Mouse (Mus musculus): ENCODE measurements around the gene Gse1. TPM values are rescaled to one million over a fixed set of nuclear protein-coding genes. Genes with fewer than 3 reads are reported as not detected.
A peak's percentile ranks its signal among the peaks of the same experiment; 100 is the strongest.

Gene Gse1
- total RNA-seq, 2 experiments from 2014 or later, result 32.6 to 34.6 TPM

DNA sequence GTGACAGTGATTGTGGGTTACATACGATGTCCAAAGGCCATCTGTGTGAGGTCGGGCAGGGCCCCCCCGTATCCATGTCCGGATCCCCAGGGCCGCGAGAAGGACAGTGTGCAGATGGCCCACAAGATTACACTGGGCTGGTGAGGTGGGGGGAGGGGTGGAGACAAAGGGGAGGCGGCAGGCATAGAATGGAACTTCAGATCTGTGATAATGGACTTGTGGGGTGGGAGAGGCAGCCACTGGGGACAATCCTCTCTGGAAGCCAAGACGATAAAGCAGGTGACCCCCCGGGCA lies 107.8 kb downstream of the Gse1 start:
- intact Hi-C loops (cut with DNase I), result no loop called here
- no peak for DNase-seq

GRCm38 (mm10) chr8:120336909-120337555 lies 108.8 kb downstream of the Gse1 start:
- DNase-seq, result no peak
- intact Hi-C loops (cut with DNase I), result no loop called here

DNA sequence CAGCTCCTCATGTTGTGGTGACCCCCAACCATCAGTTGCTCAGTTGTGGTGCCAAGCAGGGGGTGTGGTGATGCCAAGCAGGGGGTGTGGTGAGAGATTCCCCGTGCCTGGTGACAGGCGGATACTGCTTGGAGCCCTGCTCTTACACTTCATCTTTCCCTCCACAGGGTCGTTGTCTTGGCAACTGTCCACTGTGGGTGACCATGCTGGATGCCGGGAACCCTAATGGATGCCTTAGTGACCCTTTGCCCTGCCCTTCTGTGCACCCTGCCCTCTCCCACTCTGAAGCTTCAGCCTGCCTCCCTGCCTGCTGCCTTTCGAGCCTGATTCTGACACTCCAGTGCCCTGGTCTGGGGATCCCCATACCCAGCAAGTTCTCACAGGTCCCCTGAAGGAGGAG lies 109.4 kb downstream of the Gse1 start:
- intact Hi-C loops (cut with DNase I), result no loop called here
- DNase-seq, result no peak

DNA sequence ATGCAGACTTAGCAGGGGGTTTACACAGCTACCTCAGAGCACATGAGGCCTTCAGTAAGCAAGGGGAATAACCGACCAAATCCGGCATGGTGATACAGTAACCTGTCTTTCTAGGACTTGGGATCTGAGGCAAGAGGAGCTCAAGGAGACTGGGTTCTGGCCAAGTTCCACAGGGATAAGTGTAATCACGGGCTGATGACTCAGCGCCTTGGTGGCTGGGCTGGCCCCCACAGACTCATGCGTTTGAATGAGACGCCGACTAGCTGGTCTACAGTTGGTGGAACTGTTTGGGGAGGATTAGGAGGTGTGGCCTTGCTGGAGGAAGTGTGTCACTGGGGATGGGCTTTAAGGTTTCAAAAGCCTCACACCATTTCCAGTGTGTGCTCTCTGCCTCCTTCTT lies 110.4 kb downstream of the Gse1 start:
- DNase-seq, result no peak
- intact Hi-C loops (cut with DNase I), result no loop called here

DNA sequence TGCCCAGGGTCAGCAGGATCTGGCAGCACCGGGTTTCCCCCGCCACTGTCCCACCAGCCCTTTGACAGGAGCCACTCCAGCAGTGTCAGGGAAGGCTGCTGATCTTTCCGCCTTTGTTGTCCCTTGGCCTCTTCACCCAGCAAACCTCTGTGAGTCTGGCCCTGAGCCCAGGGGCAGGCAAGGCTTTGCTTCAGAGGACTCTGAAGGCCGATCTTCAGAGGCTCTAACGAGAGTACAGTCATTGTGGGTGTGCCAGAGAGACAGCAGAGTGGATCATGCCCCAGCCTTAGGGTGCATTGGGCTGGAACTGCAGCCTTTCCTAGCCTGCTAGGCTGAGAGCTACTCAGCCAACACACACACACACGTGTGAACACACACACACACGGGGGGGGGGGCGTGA lies 111.5 kb downstream of the Gse1 start:
- intact Hi-C loops (cut with DNase I), result no loop called here

DNA sequence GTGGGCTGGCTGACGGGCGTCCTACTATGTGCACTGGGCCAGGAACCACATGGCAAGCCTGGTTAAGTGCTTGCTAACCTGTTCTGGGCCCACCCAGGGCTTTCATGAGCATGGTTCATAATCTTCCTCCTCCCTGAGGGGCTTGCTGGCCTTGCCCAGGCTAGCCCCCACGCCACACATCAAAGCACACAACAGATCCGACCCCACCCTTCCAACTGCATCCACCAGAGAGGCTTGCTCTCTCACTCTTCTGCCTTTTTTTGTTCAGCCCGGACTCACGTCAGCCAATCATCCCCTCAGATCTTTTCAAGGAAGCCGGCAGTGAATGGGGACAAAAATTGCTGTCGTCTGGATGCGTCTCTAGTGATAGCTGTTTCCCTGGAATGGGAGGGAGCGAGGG lies 112.9 kb downstream of the Gse1 start:
- DNase-seq, result no peak
- intact Hi-C loops (cut with DNase I), result no loop called here

More for the DNA sequence above, 111.5 kb downstream of the Gse1 start:
- DNase-seq, result peak; percentile 71 to 79

DNA sequence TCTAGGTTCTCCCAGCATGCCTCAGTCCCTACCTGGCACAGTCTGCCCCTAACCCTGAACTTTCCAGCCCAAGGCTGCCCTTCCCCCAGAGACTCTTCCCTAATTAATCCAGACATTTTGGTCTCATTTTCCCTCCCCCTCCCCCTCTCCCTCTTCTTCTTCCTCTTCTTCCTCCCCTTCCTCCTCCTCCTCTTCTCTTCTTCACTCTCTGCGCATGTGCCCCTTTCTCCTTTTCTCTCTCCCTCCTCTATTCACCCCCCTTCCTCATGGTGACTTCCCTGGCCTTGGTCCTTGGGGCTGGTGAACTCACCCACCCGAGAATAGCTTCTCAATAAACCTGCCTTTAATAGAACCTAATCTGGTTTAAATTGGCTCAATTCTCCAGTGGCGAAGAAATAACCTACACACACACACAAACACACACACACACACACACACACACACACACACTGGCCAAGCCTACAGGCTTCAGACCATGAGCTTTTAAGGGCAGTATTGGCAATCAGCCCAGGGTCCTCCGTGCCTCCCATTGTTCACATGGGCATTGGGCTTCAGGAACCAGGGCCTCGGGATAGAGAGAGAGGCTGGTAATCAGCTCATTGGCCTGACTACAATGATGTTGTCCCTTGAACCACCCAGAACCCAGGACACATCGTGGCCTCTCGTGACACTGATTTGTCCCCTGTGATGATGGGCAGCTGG lies 114.7 kb downstream of the Gse1 start:
- intact Hi-C loops (cut with DNase I), result no loop called here
- no peak for DNase-seq

- intact Hi-C loops (cut with DNase I), result no loop called here
- no peak for DNase-seq
Measured at GRCm38 (mm10) chr8:120343582-120343981, 115.3 kb downstream of the Gse1 start.

DNA sequence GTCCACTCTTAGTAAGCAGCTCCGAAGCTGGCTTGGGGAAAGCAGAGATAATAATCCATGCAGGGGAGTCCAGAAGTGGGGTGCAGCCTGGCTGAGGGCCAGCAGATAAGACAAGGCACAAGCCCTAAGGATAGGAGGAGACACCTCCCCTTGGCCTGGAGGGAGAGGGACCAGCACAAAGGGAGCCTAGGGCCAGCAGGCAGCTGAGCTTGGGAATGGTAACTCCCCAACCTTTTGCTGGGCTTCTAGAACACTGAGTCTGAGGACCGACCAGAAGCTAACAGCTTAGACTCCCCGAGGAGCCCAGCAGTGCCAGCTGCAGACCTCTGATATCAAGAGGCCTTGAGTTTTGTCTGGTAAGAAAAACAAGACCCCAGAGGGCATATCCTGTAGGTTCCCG lies 115.9 kb downstream of the Gse1 start:
- intact Hi-C loops (cut with DNase I), result no loop called here
- DNase-seq, result no peak

DNA sequence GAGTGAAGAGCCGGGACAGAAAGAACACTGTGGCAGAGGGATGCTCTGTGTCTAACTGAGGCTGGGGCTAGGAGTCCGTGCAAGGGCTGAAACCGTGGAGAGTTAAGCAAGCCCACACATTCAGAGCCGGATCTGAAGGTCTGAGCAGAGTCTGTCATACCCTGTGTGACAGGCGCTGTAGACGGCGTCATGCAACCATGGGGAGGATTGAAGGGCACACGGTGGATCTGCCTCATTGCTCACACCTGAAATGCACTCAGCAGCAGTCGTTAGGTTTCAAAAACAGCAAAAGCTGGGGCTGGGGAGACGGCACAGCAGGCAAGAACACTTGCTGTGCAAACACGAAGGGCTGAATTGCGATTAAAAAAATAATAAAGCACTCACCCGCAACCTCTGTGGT lies 116.3 kb downstream of the Gse1 start:
- no peak for DNase-seq
- intact Hi-C loops (cut with DNase I), result no loop called here

DNA sequence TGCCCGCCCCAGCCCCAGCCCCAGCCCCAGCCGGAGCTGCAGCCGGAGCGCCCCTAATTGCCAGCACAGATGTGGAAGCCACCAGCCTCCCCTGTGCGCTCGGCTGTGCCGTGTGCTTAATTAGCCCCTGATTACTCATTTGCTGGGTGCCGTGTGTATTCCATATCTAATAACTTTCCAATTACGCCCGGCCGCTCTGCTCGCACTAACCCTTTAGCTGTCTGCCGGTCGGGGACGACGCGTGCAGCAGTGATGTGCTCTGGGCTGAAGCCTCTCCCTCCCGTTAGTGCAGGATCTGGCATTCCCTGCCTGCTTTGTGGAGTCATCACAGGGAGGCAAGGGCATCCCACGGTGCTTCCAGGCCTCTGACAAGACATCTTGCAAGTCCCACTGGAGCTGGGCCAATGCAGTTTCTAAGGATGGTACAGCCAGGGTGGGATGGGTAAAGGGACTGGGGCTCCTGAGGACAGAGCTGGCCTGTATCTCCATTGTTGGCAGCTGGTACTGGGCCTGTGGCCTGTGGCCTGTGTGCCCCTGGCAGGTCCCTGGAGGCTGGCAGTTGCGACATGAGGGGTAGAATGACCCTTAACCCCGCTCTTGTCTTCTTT lies 119.6 kb downstream of the Gse1 start:
- intact Hi-C loops (cut with DNase I), result no loop called here
- no peak for DNase-seq

DNA sequence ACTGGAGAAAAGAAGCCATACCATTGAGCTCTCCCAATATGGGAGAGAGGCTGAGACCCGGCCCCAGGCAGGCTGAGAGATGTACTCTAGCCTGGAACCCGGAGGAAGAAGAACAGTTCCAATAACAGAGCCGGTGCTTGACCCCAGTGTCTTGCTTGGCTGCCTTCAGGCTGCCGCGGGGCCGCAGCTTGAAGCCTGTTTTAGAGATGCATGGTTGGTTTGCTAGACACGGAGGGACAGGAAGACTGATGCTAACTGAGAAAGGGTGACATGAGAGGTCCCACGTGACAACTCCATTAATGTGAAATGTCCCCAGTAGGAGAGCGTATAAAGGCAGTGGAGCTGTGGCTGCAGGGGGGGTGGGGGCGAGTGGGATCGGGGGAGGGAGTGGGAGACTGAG lies 120.7 kb downstream of the Gse1 start:
- DNase-seq, result no peak

GRCm38 (mm10) chr8:120351332-120352071 lies 123.2 kb downstream of the Gse1 start:
- intact Hi-C loops (cut with DNase I), result no loop called here

More for the DNA sequence above, 120.7 kb downstream of the Gse1 start:
- intact Hi-C loops (cut with DNase I), result no loop called here

GRCm38 (mm10) chr8:120352096-120352495 lies 123.8 kb downstream of the Gse1 start:
- no peak for DNase-seq
- intact Hi-C loops (cut with DNase I), result no loop called here

More at GRCm38 (mm10) chr8:120351332-120352071, 123.2 kb downstream of the Gse1 start:
- no peak for DNase-seq

DNA sequence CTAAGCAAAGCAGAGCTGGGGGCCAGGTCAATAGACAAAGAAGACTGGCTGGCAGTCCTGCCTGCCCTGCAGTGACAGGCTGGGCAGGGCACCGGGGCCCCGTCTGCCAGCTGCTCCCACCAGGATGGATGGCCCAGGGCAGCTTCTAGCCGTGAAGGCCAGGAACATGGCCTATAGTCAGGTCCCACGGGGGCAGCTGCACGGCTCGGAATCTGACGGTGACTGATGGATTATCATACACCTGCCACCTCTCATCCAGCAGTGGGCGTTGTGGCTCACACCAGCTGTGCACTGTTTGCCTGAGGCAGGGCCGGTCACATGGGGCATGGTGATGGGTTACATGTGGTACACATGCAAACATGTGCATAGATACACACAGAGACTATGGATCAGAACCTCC lies 127.8 kb downstream of the Gse1 start:
- intact Hi-C loops (cut with DNase I), result no loop called here
- DNase-seq, result no peak

- intact Hi-C loops (cut with DNase I), result no loop called here
- DNase-seq, result no peak
Measured at GRCm38 (mm10) chr8:120357504-120357903, 129.2 kb downstream of the Gse1 start.

- intact Hi-C loops (cut with DNase I), result loop anchor here (2.0 to 5.0 kb wide), 2 partner anchors 32 to 79 kb away; no protein-coding TSS in a partner anchor
Measured at GRCm38 (mm10) chr8:120361301-120361700, 133.0 kb downstream of the Gse1 start.

GRCm38 (mm10) chr8:120363552-120364071 lies 135.4 kb downstream of the Gse1 start:
- intact Hi-C loops (cut with DNase I), result loop anchor here (2.0 to 5.0 kb wide), 2 partner anchors 81 to 185 kb away; no protein-coding TSS in a partner anchor
- peak; percentile 74 to 78 for DNase-seq

More at GRCm38 (mm10) chr8:120361301-120361700, 133.0 kb downstream of the Gse1 start:
- peak in 1 of 2 experiments; percentile 49 for DNase-seq

- DNase-seq, result peak; percentile 38 to 70
- intact Hi-C loops (cut with DNase I), result loop anchor here (2.0 to 5.0 kb wide), 2 partner anchors 82 to 185 kb away; no protein-coding TSS in a partner anchor
Measured at GRCm38 (mm10) chr8:120364093-120364725, 136.0 kb downstream of the Gse1 start.

- DNase-seq, result no peak
- intact Hi-C loops (cut with DNase I), result no loop called here
Measured at GRCm38 (mm10) chr8:120366840-120367239, 138.6 kb downstream of the Gse1 start.

Measured in heart, postnatal 10 days (tissue).